Mouse (Mus musculus) CD8-positive naive resting alpha-beta T cell, adult 2 months (primary cell): ENCODE results near the gene Myo18b.

Experiments
- DNase-seq, 2 experiments: peaks; one replicate each; pipeline ENCODE4 v3.0.0; 2022; ENCODE audit warnings: low read depth in 2 of 2, low spot score in 2 of 2

The Myo18b gene

DNA sequence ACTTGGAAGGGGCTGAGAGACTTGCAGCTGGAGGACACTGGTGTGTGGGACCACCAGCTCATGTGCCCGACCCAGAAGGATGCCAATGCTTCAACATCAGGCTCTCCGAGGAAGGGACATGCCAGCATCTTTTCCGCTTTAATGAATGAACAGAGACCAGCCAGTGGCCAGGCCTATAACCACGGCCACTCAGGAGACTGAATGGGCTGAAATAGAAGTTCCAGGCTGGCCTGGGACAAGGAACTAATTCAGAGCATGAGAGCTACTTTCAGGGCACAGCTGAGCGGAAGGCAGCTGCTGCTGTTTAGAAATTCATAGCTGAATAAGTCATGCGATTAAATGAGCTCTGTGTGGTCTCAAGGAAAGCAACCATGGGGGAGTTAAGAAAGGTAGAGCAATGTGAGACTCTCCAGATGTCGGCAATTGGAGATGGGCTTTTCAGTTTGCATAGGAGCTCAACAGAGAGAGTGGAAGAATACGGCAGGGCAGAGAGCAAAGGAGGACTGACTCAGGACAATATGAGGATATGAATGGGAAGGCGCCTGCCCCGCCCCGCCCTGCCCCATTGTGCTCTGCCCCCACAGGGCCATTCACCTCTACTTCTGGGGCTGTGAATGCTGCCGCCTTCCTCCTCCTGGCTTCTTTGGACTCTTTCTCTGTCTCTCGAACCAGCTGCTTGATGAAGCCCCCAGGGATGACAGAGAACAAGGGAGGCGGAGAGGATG, 18.6 kb downstream of the Myo18b start:
- no peak for DNase-seq

DNA sequence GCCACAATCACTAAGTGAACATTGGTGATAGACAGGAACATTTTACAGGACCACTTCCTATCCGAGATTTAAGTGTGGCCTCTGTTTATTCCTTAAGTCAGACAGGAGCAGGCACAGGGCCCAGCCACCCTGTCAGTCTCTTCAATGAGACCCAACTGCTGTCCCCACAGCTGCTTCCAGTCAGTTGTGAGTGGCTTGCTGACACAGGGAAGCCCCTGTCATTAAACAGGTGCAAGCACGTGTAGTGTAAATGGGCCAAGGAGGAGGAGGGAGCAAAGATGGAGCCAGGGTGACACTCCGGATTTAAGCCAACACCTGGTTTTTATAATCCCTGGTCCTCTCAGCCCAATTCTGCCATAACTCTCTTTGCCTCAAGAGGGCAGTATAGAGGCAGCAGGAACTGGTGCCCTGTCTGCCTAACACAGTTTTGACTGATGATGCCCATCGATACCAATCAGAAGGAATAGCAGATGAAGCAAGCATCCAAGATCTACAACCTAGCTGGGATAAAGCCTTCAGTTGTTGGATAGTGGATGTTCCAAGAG, 19.2 kb downstream of the Myo18b start:
- peak in 1 of 2 experiments; percentile 7 for DNase-seq

DNA sequence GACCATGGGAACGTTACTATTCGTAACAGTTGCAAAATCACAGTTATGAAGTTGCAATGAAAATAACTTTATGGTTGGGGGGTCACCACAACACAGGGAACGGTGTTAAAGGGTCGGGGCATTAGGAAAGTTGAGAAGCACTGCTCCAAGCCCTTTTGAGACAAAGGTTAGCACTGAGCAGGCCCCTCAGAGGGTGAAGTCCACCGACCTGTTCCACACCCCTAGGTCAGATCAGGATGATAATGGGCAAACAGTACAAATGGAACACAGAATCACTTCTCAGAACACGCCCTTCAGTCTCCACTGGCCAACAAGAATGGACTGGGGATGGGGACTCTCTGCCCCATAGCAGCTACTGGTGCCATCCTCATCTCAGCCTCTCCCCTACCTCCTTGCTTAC, 23.2 kb downstream of the Myo18b start:
- DNase-seq = no peak

DNA sequence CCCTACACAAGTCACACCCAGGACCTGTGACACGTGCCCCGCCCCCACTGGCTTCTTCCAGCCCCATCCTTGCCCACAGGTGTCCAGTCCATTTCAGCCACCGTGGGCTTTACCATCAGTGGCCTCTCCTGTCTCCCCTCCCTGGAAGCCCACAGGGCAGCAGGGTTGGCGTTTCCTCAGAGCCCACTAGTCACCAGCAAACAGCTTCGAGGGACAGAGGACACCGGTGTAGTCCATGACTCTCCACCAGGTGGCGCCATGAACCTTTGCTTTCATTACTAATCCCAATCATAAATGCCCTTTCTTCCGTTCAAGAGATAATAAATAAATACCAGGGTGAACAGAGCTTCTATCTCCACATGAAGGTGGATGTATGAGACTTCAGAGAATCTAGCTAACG, 25.4 kb downstream of the Myo18b start:
- DNase-seq = peak; percentile 17 to 45

DNA sequence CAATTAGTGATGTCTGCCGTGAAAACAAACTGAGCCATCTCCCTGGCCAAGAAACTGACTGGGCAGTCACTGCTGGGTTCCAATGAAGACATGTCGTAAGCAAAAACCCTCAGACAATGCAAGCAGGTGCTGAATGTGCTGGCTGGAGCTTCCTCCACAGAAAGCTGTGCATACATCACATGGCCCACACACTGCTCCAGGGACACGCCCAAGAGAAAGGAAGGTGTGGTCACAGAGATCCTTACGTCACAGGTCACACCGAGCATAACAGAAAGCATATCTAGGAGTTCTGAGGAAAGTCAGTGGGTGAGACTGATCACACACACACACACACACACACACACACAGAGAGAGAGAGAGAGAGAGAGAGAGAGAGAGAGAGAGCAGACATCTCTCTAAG, 27.5 kb downstream of the Myo18b start:
- no peak for DNase-seq

DNA sequence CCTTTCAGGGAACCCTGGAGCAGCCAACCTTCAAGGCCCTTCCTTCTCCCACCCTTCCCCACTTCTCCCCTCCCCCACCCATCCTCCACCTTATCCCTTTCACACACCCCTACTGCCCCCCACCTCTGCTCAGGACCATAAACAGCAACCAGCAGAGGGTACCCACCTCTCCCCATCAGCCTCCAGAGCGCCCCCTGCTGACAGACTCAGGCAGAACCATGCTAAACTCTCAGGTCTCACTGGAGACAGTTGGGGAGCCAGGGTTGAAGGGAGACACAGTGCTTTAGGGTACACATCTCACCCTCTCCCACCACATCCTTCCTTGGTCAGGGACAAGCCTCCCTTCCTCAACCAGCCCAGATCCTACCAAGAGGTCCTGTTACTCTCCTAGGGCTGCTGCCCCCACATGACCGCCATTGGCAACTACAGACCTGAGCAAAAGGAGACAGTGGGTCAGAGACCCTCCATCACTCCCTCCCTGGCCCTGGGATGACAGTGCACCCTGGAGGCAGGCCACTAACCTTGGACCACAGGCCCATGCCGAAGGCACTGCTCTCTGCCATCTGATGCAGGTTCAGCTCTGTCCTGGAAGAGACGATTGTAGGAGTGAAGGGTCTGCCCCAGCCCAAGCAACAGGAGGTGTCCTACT, 31.3 kb downstream of the Myo18b start:
- peak in 1 of 2 experiments; percentile 6 for DNase-seq

DNA sequence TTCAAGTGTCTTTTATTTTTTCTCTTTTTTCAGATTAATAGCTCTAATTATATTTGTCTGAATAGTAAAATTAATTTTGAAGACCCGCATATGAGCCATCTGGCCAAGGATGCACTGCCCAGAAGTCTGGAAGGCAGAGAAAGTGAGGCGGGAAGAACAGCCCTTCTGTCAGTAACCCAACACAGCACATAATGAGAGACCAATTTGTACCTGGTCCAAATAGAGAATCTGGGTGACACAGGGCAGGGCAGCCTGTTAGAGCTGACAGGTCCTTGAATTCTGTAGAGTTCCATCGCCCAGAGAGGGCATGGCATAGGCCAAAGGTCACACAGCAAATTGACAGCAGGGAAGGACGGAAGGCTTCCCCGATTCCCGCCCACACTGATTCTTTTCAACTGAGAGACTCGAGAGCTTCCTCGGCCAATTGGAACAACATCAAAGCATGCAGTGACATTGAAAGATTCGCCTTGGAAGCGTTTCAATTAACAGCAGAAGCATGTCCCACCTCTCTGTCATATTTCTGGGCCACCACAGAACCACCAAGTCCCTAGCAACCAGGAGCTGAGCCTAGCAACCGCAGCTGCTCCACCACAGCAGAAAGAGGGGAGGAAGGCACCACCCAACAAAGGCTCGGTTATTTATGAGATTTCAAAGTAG, 36.7 kb downstream of the Myo18b start:
- DNase-seq = no peak

DNA sequence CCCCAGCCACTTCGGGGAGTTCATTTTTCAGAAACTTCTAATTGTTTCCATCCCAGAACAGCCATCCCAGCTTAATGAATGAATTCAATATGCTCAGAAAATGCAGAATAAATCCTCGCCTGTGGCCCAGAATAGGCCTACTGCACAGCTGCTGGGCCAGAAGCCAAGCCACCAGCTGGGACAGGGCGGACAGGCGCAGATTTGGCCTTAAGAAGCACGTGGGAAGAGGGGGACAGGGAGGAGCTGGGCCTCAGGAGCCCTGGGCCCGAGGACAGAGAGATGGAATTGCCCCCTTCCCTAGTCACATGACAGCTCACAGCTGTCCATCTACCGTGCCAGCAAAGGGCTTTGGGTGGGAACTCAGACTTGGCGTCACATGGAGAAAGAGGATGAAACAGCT, 43.0 kb downstream of the Myo18b start:
- no peak for DNase-seq

DNA sequence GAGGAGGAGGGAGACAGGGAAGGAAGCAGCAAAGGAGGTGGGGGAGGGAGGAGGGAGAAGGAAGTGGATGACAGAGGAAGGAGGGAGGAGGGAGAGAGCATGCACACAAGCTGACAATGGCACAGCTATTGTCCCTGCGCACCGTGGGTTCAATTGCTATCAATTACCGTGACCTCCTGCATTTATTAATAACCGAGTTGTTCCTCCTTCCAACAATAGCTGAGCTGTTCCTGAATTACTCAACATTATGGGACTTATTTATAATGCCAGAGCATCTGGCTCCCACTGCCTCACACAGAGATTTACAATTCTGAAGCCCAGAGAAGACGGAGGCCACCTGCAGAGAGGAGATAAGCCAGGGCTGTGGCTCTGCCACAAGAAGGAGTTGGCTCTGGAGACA, 44.8 kb downstream of the Myo18b start:
- no peak for DNase-seq

DNA sequence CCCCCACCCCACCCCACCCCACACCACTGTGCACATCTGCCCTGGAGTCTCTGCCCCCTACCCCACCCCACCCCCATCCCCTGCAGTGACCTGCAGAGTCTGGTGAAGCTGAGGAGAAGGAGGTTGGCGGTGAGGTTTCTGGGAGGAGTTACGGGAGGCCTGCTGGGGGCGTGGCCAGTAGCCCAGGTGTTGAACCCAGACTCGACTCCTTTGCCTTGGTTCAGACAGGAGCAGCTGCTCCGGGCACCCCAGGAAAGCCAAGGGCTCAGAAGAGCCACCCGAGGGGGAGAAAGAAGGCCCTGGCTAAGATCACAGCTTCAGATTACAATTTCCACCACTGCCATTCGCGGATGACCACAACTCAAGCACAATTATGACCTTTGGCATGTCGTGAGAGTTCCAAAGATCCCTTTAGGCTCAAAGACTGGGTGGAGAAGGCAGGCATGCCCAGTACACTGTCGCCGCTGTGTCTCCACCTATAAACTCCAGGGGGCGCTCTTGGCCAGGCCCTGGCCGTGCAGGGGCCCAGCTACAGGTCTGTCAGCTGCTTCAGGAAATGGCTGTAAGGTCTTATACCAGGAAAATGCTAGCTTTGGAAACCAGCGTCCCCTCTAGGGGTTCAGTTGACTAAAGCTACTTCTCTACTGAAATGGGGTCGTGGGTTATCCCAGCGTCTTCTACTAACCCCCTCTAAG, 47.4 kb downstream of the Myo18b start:
- DNase-seq = peak in 1 of 2 experiments; percentile 15

DNA sequence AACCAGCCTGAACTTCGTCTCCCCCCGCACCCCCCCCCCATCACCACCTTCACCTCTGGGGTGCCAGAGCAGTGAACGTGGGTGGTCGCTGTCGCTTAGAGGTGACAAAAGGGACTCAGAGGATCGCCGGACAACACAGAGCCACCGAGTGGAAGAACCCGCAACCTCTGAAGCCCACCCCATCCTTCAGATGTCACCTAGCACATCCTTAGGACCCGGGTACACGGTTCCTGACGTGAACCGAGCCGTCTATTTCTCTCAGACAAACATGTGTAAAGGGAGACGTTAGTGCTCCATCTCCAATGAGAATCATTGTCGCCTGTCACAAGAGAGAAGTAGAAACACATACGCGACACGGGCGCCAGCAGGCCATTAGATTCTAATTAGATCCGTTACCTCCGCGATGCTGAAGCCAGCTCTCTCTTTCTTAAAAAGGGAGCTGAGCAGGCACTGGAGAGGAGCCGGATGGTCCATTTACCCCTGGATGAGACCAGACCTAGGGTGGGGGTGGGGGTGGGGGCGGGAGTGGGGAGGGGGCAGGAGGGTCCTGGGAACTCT, 48.1 kb downstream of the Myo18b start:
- DNase-seq = no peak

DNA sequence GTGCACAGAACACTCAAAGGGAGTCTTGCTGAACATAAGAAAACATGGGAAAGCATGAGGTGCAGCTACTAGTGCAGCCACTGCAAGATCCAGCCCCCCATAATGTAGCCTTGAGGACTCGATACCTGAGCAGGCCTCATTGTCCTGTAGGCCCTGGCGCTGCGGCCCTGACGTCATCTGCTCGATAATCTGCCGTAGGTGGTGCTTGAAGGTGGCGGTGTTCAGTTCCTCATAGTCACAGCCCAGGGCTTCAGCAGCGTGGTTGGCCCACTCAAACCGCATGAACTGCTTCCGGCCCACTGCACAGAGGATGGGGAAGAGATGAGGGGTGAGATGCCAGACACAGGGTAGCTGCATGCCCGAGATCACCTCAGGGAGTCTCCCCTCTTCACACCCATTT, 50.0 kb downstream of the Myo18b start:
- DNase-seq = no peak

DNA sequence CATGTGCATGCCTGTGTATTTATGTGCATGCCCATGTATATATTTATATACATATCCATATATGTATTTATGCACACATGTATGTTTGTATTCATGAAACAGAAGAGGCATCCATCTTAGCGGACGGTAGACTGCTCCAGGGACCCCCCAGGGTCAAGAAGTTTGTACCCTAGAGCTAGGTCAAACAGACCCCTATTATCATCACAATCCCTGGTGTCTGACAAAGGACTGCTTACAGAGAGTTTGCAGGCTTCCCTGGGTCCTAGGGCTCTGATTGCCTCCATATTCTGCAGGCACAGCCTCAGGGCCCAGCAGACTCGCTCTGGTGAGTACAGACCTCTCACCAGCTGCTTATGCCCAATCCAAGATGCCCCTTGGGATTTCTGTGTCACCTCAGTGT, 51.7 kb downstream of the Myo18b start:
- DNase-seq = no peak

DNA sequence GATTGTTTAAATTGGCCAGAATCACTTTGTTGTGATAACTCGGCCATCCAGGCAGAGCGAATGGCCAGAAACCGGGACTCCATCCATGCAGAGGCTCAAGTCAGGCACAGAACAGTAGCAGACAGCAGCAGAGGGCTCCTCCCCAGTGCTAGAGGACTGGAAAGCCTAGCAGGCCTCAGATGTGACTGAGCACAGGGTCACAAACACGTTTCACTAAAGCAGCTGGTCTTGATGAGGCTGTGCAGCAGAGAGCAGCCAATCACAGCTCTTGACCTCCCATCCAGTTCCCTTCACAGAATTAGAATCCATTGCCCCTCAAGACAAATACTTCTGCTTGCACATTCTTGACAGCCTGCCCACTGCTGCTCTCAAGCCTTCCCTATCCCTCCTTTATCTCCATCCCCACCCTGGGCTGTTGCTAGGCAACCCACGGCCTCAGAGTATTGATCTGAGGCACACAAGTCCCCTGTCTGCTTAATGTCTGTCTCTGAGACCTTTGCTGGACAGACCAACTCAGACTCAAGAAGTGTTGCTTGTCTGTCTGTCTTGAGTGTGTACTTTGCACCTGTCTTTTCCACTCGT, 52.4 kb downstream of the Myo18b start:
- DNase-seq = no peak

DNA sequence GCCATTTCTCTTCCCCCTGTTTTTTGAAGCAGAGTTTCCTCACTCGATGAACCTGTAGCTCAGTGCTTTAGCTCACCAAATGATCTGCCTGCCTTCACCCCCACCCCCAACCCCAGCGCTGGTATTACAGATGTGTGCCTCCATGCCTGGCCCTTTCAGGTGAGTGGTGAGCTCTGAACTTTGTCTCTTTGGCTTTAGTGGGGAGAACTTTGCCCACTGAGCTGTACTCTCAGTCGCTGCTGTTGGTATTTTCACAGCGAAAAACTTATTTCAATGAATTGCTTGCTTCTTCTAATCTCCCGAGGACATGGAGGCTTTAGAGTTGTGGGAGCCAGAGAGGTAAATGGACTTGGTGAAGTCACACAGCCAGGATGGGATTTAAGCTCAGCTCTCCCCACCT, 53.5 kb downstream of the Myo18b start:
- DNase-seq = no peak

DNA sequence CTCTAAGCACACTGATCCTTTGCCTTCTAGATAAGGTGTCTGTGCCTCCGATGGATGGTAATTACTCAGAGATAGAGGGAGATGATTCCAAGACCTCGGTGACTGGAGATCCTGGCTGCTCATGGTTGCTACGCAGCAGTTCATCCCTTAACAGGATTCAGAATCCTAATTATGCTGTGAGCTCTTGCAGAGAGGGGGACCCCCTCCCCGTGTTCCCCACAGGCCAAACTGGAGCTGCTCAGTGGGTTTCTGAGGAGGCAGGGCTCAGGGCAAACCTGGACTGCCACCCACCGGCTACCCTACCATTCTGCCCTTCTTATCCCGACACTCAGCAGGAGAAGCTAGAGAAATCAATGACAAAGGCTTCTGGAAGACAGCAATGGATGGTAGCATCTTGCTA, 54.3 kb downstream of the Myo18b start:
- no peak for DNase-seq

DNA sequence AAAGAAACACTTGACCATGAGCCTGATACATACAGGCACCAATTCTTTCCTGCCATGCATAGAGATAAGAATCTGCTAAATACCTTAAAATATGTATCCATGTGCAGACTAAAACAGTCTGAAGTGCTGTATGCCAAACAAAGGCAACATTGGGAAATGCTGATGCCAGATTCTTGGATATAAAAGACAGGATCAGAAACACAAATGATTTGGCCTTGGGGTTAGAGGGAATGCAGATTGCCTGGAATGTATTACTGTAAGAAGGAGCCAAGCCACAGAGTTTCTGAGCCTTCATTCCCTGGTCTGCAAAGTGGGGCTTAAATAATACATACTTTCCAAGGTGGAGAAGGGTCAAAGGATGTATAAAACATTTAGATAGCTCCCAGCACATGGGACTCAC, 61.3 kb downstream of the Myo18b start:
- DNase-seq = no peak

DNA sequence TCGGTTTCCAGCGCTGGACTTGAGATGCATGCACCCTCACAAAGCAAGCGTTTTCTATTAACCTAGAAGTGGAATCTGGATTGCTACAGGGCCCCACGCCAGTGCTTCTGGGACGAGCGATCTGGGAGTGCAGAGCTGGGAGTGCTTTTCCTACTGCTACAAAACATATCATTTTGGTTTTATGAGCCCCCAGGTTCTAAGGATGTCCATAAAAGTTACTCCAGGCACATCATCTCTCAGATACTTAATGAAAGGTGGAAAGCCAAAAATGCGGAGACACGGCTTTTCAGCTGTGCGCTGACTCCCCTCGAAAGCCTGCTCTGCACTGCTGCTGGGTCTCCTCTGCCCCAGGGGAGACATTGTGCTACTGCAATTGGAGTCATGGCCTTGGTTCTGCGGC, 62.3 kb downstream of the Myo18b start:
- DNase-seq = no peak

DNA sequence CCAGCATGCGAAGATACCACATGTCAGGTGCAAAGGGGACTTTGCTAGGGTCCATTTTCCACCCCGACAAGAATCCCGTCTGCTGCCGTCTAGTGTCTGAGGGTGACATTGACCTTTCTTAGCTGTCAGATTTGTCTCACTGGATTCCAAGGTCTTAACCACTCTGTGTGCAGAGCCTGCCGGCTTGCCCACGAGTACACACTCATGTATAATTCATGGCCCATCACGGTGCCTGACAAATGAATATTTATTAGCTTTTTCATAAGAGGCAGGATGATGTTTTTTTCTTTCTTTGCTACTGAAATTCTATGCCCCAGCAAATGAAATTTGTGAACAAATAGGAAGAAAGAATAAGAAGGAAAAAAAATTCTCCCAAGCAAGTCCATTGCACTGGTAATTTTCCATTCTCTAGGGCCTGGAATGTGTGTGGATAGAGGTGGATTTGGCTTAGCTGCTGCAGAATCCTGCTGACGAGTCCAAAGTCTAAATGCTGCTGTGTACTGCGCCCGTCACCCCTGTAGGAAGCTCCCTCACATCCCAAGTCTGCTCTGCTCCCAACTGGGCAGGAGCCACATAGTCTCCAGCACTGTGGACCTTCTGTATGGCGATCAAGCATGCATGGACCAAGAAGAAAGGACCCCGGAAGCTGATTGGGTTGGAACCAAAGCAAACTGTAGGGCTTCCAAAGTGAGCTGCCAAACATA, 70.9 kb downstream of the Myo18b start:
- no peak for DNase-seq

DNA sequence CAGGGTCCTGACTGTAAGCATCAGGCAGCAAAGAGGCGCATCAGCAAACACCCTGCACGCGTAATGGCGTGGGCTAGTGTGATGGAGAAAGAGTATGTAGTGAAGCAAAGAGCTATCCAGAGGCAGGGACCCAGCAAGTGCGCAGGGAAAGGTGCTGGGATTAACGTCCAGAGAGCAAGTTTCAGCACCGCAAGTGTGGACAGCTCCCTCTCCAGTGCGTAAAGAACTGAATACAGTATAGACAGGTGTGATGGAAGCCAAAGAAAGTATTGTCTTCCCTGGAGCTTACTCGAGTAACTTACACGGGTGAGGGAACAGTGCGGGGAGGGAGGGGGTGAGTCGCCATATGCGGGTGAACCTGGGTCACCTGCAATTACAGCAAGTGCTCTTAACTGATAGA, 71.8 kb downstream of the Myo18b start:
- no peak for DNase-seq
